Mouse (Mus musculus): ENCODE results near the gene Mrgpre.

Mrgpre gene

GRCm38 (mm10) chr7:143783996-143784829, at the start of gene Mrgpre:
TSS of gene Mrgpre (minus strand) at chr7:143784500.
- DNase-seq (ENCODE audit: low spot score): peak; percentile 85

- no peak for DNase-seq (ENCODE audit: low spot score)
Measured at GRCm38 (mm10) chr7:143833581-143834190, 49.4 kb upstream of the Mrgpre start.

GRCm38 (mm10) chr7:143832611-143833010, 48.3 kb upstream of the Mrgpre start:
- DNase-seq (ENCODE audit: low spot score): no peak

GRCm38 (mm10) chr7:143832196-143832595, 47.9 kb upstream of the Mrgpre start:
- DNase-seq (ENCODE audit: low spot score): peak; percentile 70

GRCm38 (mm10) chr7:143830399-143830798, 46.1 kb upstream of the Mrgpre start:
- DNase-seq (ENCODE audit: low spot score): no peak

- peak; percentile 93 for DNase-seq (ENCODE audit: low spot score)
Measured at GRCm38 (mm10) chr7:143829504-143830331, 45.4 kb upstream of the Mrgpre start.

GRCm38 (mm10) chr7:143826985-143827384, 42.7 kb upstream of the Mrgpre start:
- no peak for DNase-seq (ENCODE audit: low spot score)

GRCm38 (mm10) chr7:143823266-143823605, 38.9 kb upstream of the Mrgpre start:
- no peak for DNase-seq (ENCODE audit: low spot score)

GRCm38 (mm10) chr7:143822375-143823265, 38.3 kb upstream of the Mrgpre start, which contains the start of the genes Nadsyn1 and Dhcr7:
TSS of gene Nadsyn1 (minus strand) at chr7:143822849.
TSS of gene Dhcr7 (plus strand) at chr7:143823145.
- DNase-seq (ENCODE audit: low spot score): peak; percentile 100

GRCm38 (mm10) chr7:143821241-143821640, 36.9 kb upstream of the Mrgpre start:
- no peak for DNase-seq (ENCODE audit: low spot score)

- no peak for DNase-seq (ENCODE audit: low spot score)
Measured at GRCm38 (mm10) chr7:143819201-143819600, 34.9 kb upstream of the Mrgpre start.

- DNase-seq (ENCODE audit: low spot score): no peak
Measured at GRCm38 (mm10) chr7:143808909-143809308, 24.6 kb upstream of the Mrgpre start.

GRCm38 (mm10) chr7:143805199-143805624, 20.9 kb upstream of the Mrgpre start:
- peak; percentile 58 for DNase-seq (ENCODE audit: low spot score)

- DNase-seq (ENCODE audit: low spot score): no peak
Measured at GRCm38 (mm10) chr7:143801195-143802065, 17.1 kb upstream of the Mrgpre start.

- no peak for DNase-seq (ENCODE audit: low spot score)
Measured at GRCm38 (mm10) chr7:143800770-143801169, 16.5 kb upstream of the Mrgpre start.

GRCm38 (mm10) chr7:143798783-143799182, 14.5 kb upstream of the Mrgpre start:
- DNase-seq (ENCODE audit: low spot score): no peak

- DNase-seq (ENCODE audit: low spot score): peak; percentile 71
Measured at GRCm38 (mm10) chr7:143793121-143793520, 8.8 kb upstream of the Mrgpre start.

GRCm38 (mm10) chr7:143792336-143792985, 8.2 kb upstream of the Mrgpre start:
- DNase-seq (ENCODE audit: low spot score): no peak

GRCm38 (mm10) chr7:143783378-143783995, 813 bp downstream of the Mrgpre start:
- DNase-seq (ENCODE audit: low spot score): no peak

Data from testis, postnatal 10 days (tissue).